Mouse (Mus musculus) liver, embryonic 15.5 days (tissue): Measurements from ENCODE around the gene Sf3b2. TPM values are rescaled to one million over a fixed set of nuclear protein-coding genes. Genes with fewer than 3 reads are reported as not detected.
"Not testable (repeated sequence)": the region's sequence is repeated elsewhere in the genome, so short reads cannot be mapped to it uniquely, and the experiment has no call there.

Experiments
- ATAC-seq: fragments of 200-750 bp; cut with Nextera tagmentation; 2 replicates; pipeline ENCODE4 v1.8.0; 2017; ENCODE audit warnings: moderate number of reproducible peaks, mild to moderate bottlenecking, moderate library complexity; ENCODE audit not compliant: insufficient read depth
- H3K27ac ChIP-seq: fragments of 300-500 bp; sonication (generic); replicated peaks from 2 replicates; pipeline ENCODE4 v1.5.1; 2015; ENCODE audit warnings: mild to moderate bottlenecking, inconsistent platforms
- H3K27me3 ChIP-seq: fragments of 300-500 bp; sonication (generic); 2 replicates; pipeline ENCODE4 v1.6.1; 2015; ENCODE audit warnings: mild to moderate bottlenecking, inconsistent platforms
- H3K36me3 ChIP-seq: fragments of 300-500 bp; sonication (generic); replicated peaks from 2 replicates; pipeline ENCODE4 v1.6.1; 2015; ENCODE audit warnings: moderate library complexity, mild to moderate bottlenecking, inconsistent platforms
- H3K4me1 ChIP-seq: fragments of 300-500 bp; sonication (generic); replicated peaks from 2 replicates; pipeline ENCODE4 v1.6.1; 2015; ENCODE audit warnings: inconsistent platforms
- H3K4me2 ChIP-seq: fragments of 300-500 bp; sonication (generic); 2 replicates; pipeline ENCODE4 v1.6.1; 2015; ENCODE audit warnings: moderate library complexity, mild to moderate bottlenecking, inconsistent platforms
- H3K4me3 ChIP-seq: fragments of 300-500 bp; sonication (generic); replicated peaks from 2 replicates; pipeline ENCODE4 v1.5.1; 2015; ENCODE audit warnings: mild to moderate bottlenecking, inconsistent platforms
- H3K9ac ChIP-seq: fragments of 300-500 bp; sonication (generic); 2 replicates; pipeline ENCODE4 v1.6.1; 2015; ENCODE audit warnings: moderate library complexity, mild to moderate bottlenecking, inconsistent platforms
- H3K9me3 ChIP-seq: fragments of 300-500 bp; sonication (generic); replicated peaks from 2 replicates; pipeline ENCODE4 v1.6.1; 2016; ENCODE audit warnings: inconsistent platforms
- WGBS: fragments of 180-500 bp; shearing (Covaris S2); methylation state at CpG from one replicate; pipeline ENCODE4 v1.1.7; 2015; ENCODE audit warnings: mixed read lengths; ENCODE audit not compliant: insufficient replicate concordance; 5-methylcytosine and 5-hydroxymethylcytosine counted together
- polyA plus RNA-seq: library from polyadenylated mRNA; unstranded; fragments of >200 nt; fragmentation: Nextera tagmentation; extraction: Ambion mirVana; gene quantifications from 2 replicates; pipeline ENCODE4 v1.2.1, GENCODE M21; 2015

The Sf3b2 gene
- polyA plus RNA-seq, 1 experiment from 2014 or later: 114 TPM

- under 1% methylated on average over 94 of the region's 97 CpGs for WGBS
- H3K4me2 ChIP-seq: peak within 1 kb of the TSS; percentile 100
- H3K9ac ChIP-seq: peak within 1 kb of the TSS; percentile 89
- no peaks in the 10 kb centered on the region for H3K9me3 ChIP-seq
- peak within 1 kb of the TSS; percentile 87 for H3K4me3 ChIP-seq
- peak within 1 kb of the TSS; percentile 82 for H3K27ac ChIP-seq
- ATAC-seq: peak; percentile 84
- H3K36me3 ChIP-seq: peaks cover 43% of the 10 kb centered on the region
- H3K4me1 ChIP-seq: peaks cover 58% of the 10 kb centered on the region
- H3K27me3 ChIP-seq: no peaks in the 10 kb centered on the region
Observed at GRCm38 (mm10) chr19:5272801-5273733, 22.2 kb downstream of the Sf3b2 start, which contains the start of gene Pacs1. TSS of gene Pacs1 (minus strand) at chr19:5273119.

- Histone ChIP-seq H3K9ac (peak overlapping the region; percentile 89), H3K4me3 (peak overlapping the region; percentile 87), H3K9me3 (no peaks in the 10 kb centered on the region), H3K4me1 (peaks cover 65% of the 10 kb centered on the region), H3K27me3 (no peaks in the 10 kb centered on the region), H3K36me3 (peaks cover 36% of the 10 kb centered on the region), H3K27ac (peak overlapping the region; percentile 82), H3K4me2 (peak overlapping the region; percentile 100)
- 1% methylated on average over 30 of the region's 30 CpGs for WGBS
- ATAC-seq: peak; percentile 33; the same call in 1 of the 2 replicates
Observed at GRCm38 (mm10) chr19:5272326-5272795, 22.9 kb downstream of the Sf3b2 start.

- Histone ChIP-seq H3K4me2 (peak overlapping the region; percentile 100), H3K27ac (peak overlapping the region; percentile 82; the same call in 1 of the 2 replicates), H3K4me3 (peak overlapping the region; percentile 87), H3K27me3 (no peaks in the 10 kb centered on the region), H3K9ac (peak overlapping the region; percentile 89; the same call in 1 of the 2 replicates), H3K9me3 (no peaks in the 10 kb centered on the region), H3K36me3 (peaks cover 28% of the 10 kb centered on the region), H3K4me1 (peaks cover 74% of the 10 kb centered on the region)
- ATAC-seq: no peak
- WGBS: 17% methylated on average over 1 of the region's 1 CpGs
Observed at GRCm38 (mm10) chr19:5271430-5271829, 23.8 kb downstream of the Sf3b2 start.

- Histone ChIP-seq H3K9me3 (no peaks in the 10 kb centered on the region), H3K4me3 (no peak overlapping the region; the same call in 1 of the 2 replicates), H3K27ac (peak overlapping the region; percentile 73), H3K4me2 (peak overlapping the region; percentile 45), H3K27me3 (no peaks in the 10 kb centered on the region), H3K4me1 (peaks cover 77% of the 10 kb centered on the region), H3K9ac (no peak overlapping the region), H3K36me3 (peaks cover 9% of the 10 kb centered on the region)
- ATAC-seq: peak; percentile 23; the same call in 1 of the 2 replicates
- 28% methylated on average over 5 of the region's 5 CpGs for WGBS
Observed at GRCm38 (mm10) chr19:5269392-5269791, 25.9 kb downstream of the Sf3b2 start.

GRCm38 (mm10) chr19:5268875-5269274, 26.4 kb downstream of the Sf3b2 start:
- ATAC-seq: peak; percentile 32

GRCm38 (mm10) chr19:5268017-5268416, 27.2 kb downstream of the Sf3b2 start:
- Histone ChIP-seq H3K27me3 (no peaks in the 10 kb centered on the region), H3K4me2 (peak overlapping the region; percentile 49), H3K36me3 (no peaks in the 10 kb centered on the region), H3K9ac (no peak overlapping the region), H3K4me3 (no peak overlapping the region), H3K9me3 (no peaks in the 10 kb centered on the region), H3K27ac (peak overlapping the region; percentile 80), H3K4me1 (peaks cover 64% of the 10 kb centered on the region)
- no peak for ATAC-seq

More at GRCm38 (mm10) chr19:5268875-5269274, 26.4 kb downstream of the Sf3b2 start:
- Histone ChIP-seq H3K9me3 (no peaks in the 10 kb centered on the region), H3K27ac (peak overlapping the region; percentile 80), H3K4me3 (no peak overlapping the region), H3K36me3 (peaks cover 3% of the 10 kb centered on the region), H3K9ac (no peak overlapping the region), H3K27me3 (no peaks in the 10 kb centered on the region), H3K4me2 (peak overlapping the region; percentile 45), H3K4me1 (peaks cover 72% of the 10 kb centered on the region)
- 16% methylated on average over 3 of the region's 3 CpGs for WGBS

GRCm38 (mm10) chr19:5267015-5267414, 28.2 kb downstream of the Sf3b2 start:
- H3K4me1 ChIP-seq: peaks cover 56% of the 10 kb centered on the region
- H3K9me3 ChIP-seq: no peaks in the 10 kb centered on the region
- WGBS: 52% methylated on average over 5 of the region's 5 CpGs
- H3K36me3 ChIP-seq: no peaks in the 10 kb centered on the region
- H3K4me2 ChIP-seq: peak overlapping the region; percentile 49
- peak; percentile 79 for ATAC-seq
- H3K27me3 ChIP-seq: no peaks in the 10 kb centered on the region
- H3K27ac ChIP-seq: peak overlapping the region; percentile 80
- no peak overlapping the region for H3K4me3 ChIP-seq
- peak overlapping the region; percentile 30; the same call in 1 of the 2 replicates for H3K9ac ChIP-seq

- H3K4me2 ChIP-seq: no peak overlapping the region
- H3K4me1 ChIP-seq: peaks cover 12% of the 10 kb centered on the region; the same call in 1 of the 2 replicates
- H3K27me3 ChIP-seq: no peaks in the 10 kb centered on the region
- WGBS: 7% methylated on average over 3 of the region's 3 CpGs
- 0 out of 2 replicates have a peak overlapping the region, but pooled peaks have one; percentile 38 for H3K27ac ChIP-seq
- no peak for ATAC-seq
- H3K4me3 ChIP-seq: no peak overlapping the region
- H3K9ac ChIP-seq: no peak overlapping the region
- H3K36me3 ChIP-seq: no peaks in the 10 kb centered on the region
- no peaks in the 10 kb centered on the region for H3K9me3 ChIP-seq
Observed at GRCm38 (mm10) chr19:5257140-5257539, 38.1 kb downstream of the Sf3b2 start.

GRCm38 (mm10) chr19:5236981-5237380, 58.3 kb downstream of the Sf3b2 start:
- not testable (repeated sequence) for H3K9me3 ChIP-seq, ATAC-seq, H3K27ac ChIP-seq, H3K4me3 ChIP-seq, H3K27me3 ChIP-seq, H3K4me2 ChIP-seq, H3K9ac ChIP-seq, H3K36me3 ChIP-seq, H3K4me1 ChIP-seq
- WGBS: 100% methylated on average over 1 of the region's 1 CpGs

- no peaks in the 10 kb centered on the region for H3K27me3 ChIP-seq
- WGBS: 78% methylated on average over 4 of the region's 4 CpGs
- H3K4me2 ChIP-seq: no peak overlapping the region
- H3K9me3 ChIP-seq: no peaks in the 10 kb centered on the region
- ATAC-seq: no peak
- no peaks in the 10 kb centered on the region for H3K36me3 ChIP-seq
- H3K9ac ChIP-seq: no peak overlapping the region
- no peak overlapping the region for H3K4me3 ChIP-seq
- no peaks in the 10 kb centered on the region for H3K4me1 ChIP-seq
- H3K27ac ChIP-seq: no peak overlapping the region
Observed at GRCm38 (mm10) chr19:5232696-5233095, 62.6 kb downstream of the Sf3b2 start.

- Histone ChIP-seq H3K4me1 (no peaks in the 10 kb centered on the region), H3K4me3 (no peak overlapping the region), H3K27me3 (no peaks in the 10 kb centered on the region), H3K9ac (no peak overlapping the region), H3K36me3 (no peaks in the 10 kb centered on the region), H3K27ac (no peak overlapping the region), H3K4me2 (no peak overlapping the region), H3K9me3 (no peaks in the 10 kb centered on the region)
- WGBS: 63% methylated on average over 2 of the region's 2 CpGs
- ATAC-seq: no peak
Observed at GRCm38 (mm10) chr19:5230110-5230509, 65.1 kb downstream of the Sf3b2 start.
